Mouse (Mus musculus) liver, adult (tissue): ENCODE measurements around the gene Ankrd37.

ENCODE experiments used
- GATA4 ChIP-seq: IDR thresholded peaks from 2 replicates; pipeline ENCODE4 v1.6.1; 2014; ENCODE audit warnings: mild to moderate bottlenecking, low read length; ENCODE audit not compliant: insufficient replicate concordance

Gene Ankrd37

GRCm38 (mm10) chr8:45990631-45991310, 14.7 kb downstream of the Ankrd37 start:
- TF ChIP-seq GATA4: no peak

- TF ChIP-seq GATA4: no peak
These were observed 17.3 kb downstream of the Ankrd37 start for GRCm38 (mm10) chr8:45988189-45988588.

GRCm38 (mm10) chr8:45986665-45987064, 18.8 kb downstream of the Ankrd37 start:
- TF ChIP-seq GATA4: no peak

GRCm38 (mm10) chr8:45975837-45976468, 29.6 kb downstream of the Ankrd37 start:
- TF ChIP-seq GATA4: no peak

- TF ChIP-seq GATA4: no peak
These were observed 30.2 kb downstream of the Ankrd37 start, which contains the start of the genes 1700029J07Rik and Ufsp2 for GRCm38 (mm10) chr8:45975126-45975836. Gene 1700029J07Rik, minus strand, starts transcription at chr8:45975252. Gene Ufsp2, plus strand, starts transcription at chr8:45975528.

- no peak for TF ChIP-seq GATA4
These were observed 31.5 kb downstream of the Ankrd37 start for GRCm38 (mm10) chr8:45973988-45974505.

GRCm38 (mm10) chr8:45970894-45971293, 34.6 kb downstream of the Ankrd37 start:
- no peak for TF ChIP-seq GATA4

GRCm38 (mm10) chr8:45950622-45951021, 54.9 kb downstream of the Ankrd37 start:
- no peak for TF ChIP-seq GATA4
